Mouse (Mus musculus) liver, adult 2 months (tissue): ENCODE data around the gene Grm5.

ENCODE experiments used
- CTCF ChIP-seq: fragments of 200-500 bp; IDR thresholded peaks from 2 replicates; pipeline ENCODE4 v1.5.1; 2011; ENCODE audit warnings: low read depth, low read length, control low read depth
- POLR2A ChIP-seq: fragments of 200-500 bp; IDR thresholded peaks from 2 replicates; pipeline ENCODE4 v1.6.1; 2011; ENCODE audit warnings: low read length, control low read depth; ENCODE audit not compliant: insufficient read depth; ENCODE audit errors: extremely low read depth

DNA sequence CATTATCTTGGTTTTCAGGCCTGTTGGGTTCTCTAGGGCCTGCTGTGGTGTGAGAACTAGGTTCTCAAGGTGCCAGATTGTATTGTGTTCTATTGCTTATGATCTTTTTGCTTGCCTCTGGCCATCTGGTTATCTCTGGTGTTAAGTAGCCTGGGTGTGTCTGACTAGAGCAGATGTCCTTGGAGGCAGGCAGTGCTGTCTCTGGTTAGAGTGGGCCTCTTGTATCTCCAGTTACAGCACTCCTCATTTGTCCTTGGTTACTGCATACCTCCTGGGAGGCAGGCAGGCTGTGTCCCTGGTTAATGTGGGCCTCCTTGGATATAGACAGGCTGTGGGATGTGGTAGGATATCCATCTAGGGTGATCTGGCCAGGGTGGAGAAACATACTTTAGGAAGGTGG, 150.5 kb downstream of the Grm5 start:
- TF ChIP-seq CTCF (no peak), POLR2A (no peak)
